Mouse (Mus musculus) liver, embryonic 14.5 days (tissue): Measurements from ENCODE around the gene Foxj2.
A peak's percentile ranks its signal among the peaks of the same experiment; 100 is the strongest.

Source experiments
- CTCF ChIP-seq: IDR thresholded peaks from 2 replicates; pipeline ENCODE4 v1.5.1; 2016; ENCODE audit warnings: antibody characterized with exemption, low read depth, control low read depth
- EP300 ChIP-seq: IDR thresholded peaks from 2 replicates; pipeline ENCODE4 v1.6.1; 2016; ENCODE audit warnings: antibody characterized with exemption, low read depth

DNA sequence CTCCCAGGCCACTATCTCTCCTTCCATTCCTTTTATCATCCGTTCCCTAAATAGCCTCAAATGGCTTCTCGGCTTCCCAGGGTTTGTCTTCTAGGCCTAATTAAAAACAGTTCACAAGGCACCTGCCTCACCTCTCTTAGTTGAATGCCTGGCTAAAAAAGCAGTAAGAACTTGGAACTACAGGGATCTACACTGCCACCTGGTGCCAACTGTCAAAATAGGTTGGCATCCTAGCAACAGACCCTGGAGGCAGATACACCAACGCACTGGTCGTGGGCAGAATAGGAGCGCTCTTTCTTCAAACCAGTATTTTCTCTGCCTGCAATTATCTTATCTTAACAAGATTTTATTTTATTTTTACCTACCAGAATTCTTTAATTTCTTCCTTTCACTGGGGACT lies 33.4 kb upstream of the Foxj2 start:
- TF ChIP-seq CTCF (peak; percentile 75), EP300 (no peak)
